Mouse (Mus musculus): Measurements from ENCODE around the gene Gm20388.

DNA sequence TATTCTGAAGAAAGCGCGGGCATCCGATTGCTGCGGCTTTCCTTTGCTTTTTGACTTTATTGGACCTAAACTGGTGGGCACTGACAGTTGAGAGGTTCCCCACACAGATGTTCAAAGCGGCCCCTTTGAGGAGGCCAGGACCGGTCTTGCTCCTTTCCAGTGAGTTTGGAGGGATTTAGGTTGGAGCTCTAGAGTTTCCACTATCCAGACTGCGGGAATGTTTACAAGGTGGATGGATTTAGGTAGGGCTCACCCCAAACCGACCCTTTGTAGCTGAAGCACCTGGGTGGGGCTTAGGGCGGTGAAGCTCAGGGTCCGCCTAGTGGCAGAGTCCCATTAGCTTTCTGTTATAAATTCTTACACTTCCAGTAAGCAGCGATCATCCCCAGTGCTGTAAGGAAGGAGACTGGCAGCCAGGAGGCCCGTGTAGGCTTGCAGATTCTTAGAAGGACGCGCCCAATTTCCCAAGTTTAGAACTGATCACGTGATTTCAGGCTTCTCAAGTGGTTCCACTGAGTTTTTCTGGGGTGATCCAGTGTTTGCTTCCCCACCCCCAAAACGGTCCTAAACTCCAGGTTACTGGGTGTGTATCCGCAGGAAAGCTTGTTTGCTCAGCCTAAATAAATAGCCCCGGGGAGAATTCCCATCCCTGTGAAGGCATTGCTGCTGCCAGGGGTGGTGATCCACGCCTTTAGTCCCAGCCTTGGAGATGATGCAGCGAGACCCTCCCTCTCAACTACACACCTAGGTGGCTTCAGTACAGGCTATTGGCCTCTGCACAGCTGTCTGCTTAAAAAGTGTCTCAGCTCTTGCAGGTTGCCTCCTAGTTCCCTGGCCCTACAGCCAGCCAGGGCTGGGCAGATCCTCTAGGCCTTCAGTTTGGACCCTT, 1680.8 kb downstream of the Gm20388 start:
- TF ChIP-seq CTCF (IDR thresholded peaks at IDR 0.05; ENCODE audit: low read depth) (peak; percentile 71), EP300 (optimal IDR thresholded peaks at IDR 0.05) (no peak)
